Mouse (Mus musculus): ENCODE data around the gene Axin2.

GRCm38 (mm10) chr11:108893855-108894510 lies 26.2 kb upstream of the Axin2 start:
- TF ChIP-seq CTCF (IDR thresholded peaks at IDR 0.05; ENCODE audit: borderline replicate concordance, insufficient read depth, low read length) (no peak), POLR2A (IDR thresholded peaks at IDR 0.05; ENCODE audit: low read depth, low read length) (no peak)

All from embryonic fibroblast, embryonic 13.5 days (primary cell).